In genomic region chr4:43640491-43640890, GRCm38 (mm10) we compare ENCODE assay signal across 10 mouse cellular contexts. TPM values are rescaled to one million over a fixed set of nuclear protein-coding genes. Genes with fewer than 3 reads are reported as not detected.
"Had no signal": no experiment of that assay in that cellular context is flagged by ENCODE, and none has a peak within 500 bp of the region (broad histone marks: within the 10 kb centered on the region; RNA-seq: fewer than 3 reads in every experiment).

No protein-coding gene starts in this region.

- DNase-seq: kidney, postnatal 14 days; liver; lung, adult 2 months; lung, postnatal 36 days; thymus, postnatal 4 days had no signal

- H3K4me3 ChIP-seq: limb, embryonic 12.5 days; midbrain, embryonic 13.5 days; stomach, embryonic 15.5 days had no signal

- H3K27ac ChIP-seq: limb, embryonic 12.5 days; liver, embryonic 14.5 days; midbrain, embryonic 13.5 days; stomach, embryonic 15.5 days had no signal

RNA-seq across cellular contexts. Expression of gene Fam221b, which starts 28.5 kb away (rescaled TPM):
- total RNA-seq: midbrain, postnatal 0 days had no signal
